Mouse (Mus musculus) forebrain, embryonic 14.5 days (tissue): ENCODE results near the gene Nostrin. TPM values are rescaled to one million over a fixed set of nuclear protein-coding genes. Genes with fewer than 3 reads are reported as not detected.

Source experiments
- ATAC-seq: fragments of 200-750 bp; cut with Nextera tagmentation; 2 replicates; pipeline ENCODE4 v1.8.0; 2017; ENCODE audit warnings: mild to moderate bottlenecking, moderate library complexity
- DNase-seq: peaks from one replicate; pipeline ENCODE4 v3.0.0-alpha.2; 2015; ENCODE audit warnings: low spot score
- H3K27ac ChIP-seq: fragments of 300-500 bp; sonication (generic); 2 replicates; pipeline ENCODE4 v1.5.1; 2014; ENCODE audit warnings: low read depth, mild to moderate bottlenecking, control low read depth, low read length, moderate library complexity
- H3K27me3 ChIP-seq: fragments of 300-500 bp; sonication (generic); replicated peaks from 2 replicates; pipeline ENCODE4 v1.6.1; 2014; ENCODE audit warnings: low read length, control low read depth, mixed read lengths; ENCODE audit not compliant: control insufficient read depth, insufficient read depth
- H3K36me3 ChIP-seq: fragments of 300-500 bp; sonication (generic); 2 replicates; pipeline ENCODE4 v1.6.1; 2014; ENCODE audit warnings: low read length, control low read depth; ENCODE audit not compliant: control insufficient read depth, insufficient read depth
- H3K4me1 ChIP-seq: fragments of 300-500 bp; sonication (generic); 2 replicates; pipeline ENCODE4 v1.6.1; 2014; ENCODE audit warnings: antibody characterized with exemption, low read length, control low read depth; ENCODE audit not compliant: control insufficient read depth, insufficient read depth
- H3K4me2 ChIP-seq: fragments of 300-500 bp; sonication (generic); 2 replicates; pipeline ENCODE4 v1.6.1; 2014; ENCODE audit warnings: mild to moderate bottlenecking, control low read depth, low read length
- H3K4me3 ChIP-seq: fragments of 300-500 bp; sonication (generic); 2 replicates; pipeline ENCODE4 v1.5.1; 2014; ENCODE audit warnings: low read depth, low read length, control low read depth
- H3K9ac ChIP-seq: fragments of 300-500 bp; sonication (generic); 2 replicates; pipeline ENCODE4 v1.6.1; 2014; ENCODE audit warnings: mild to moderate bottlenecking, low read length, control low read depth, moderate library complexity
- H3K9me3 ChIP-seq: fragments of 300-500 bp; sonication (generic); replicated peaks from 2 replicates; pipeline ENCODE4 v1.6.1; 2016; ENCODE audit warnings: low read length, control low read depth, mixed read lengths; ENCODE audit not compliant: control insufficient read depth
- WGBS: fragments of 180-500 bp; shearing (Covaris S2); extraction: QIAGEN DNeasy Blood & Tissue Kit; methylation state at CpG from one replicate; pipeline ENCODE4 v1.1.7; 2014; 5-methylcytosine and 5-hydroxymethylcytosine counted together
- polyA plus RNA-seq: library from polyadenylated mRNA; unstranded; fragments of >200 nt; fragmentation: Nextera tagmentation; extraction: Ambion mirVana; gene quantifications from 2 replicates; pipeline ENCODE4 v1.2.1, GENCODE M21; 2014

The Nostrin gene
- polyA plus RNA-seq, 1 experiment from 2014 or later = 1.2 TPM

GRCm38 (mm10) chr2:69137406-69138084 is 1.9 kb downstream of the Nostrin start:
- H3K27ac ChIP-seq = no peak overlapping the region
- no peaks in the 10 kb centered on the region for H3K27me3 ChIP-seq
- H3K4me3 ChIP-seq = no peak overlapping the region
- H3K36me3 ChIP-seq = no peaks in the 10 kb centered on the region
- no peaks in the 10 kb centered on the region for H3K4me1 ChIP-seq
- no peaks in the 10 kb centered on the region for H3K9me3 ChIP-seq
- 94% methylated on average over 10 of the region's 10 CpGs for WGBS
- H3K4me2 ChIP-seq = no peak overlapping the region
- ATAC-seq = no peak
- no peak for DNase-seq
- H3K9ac ChIP-seq = no peak overlapping the region

DNA sequence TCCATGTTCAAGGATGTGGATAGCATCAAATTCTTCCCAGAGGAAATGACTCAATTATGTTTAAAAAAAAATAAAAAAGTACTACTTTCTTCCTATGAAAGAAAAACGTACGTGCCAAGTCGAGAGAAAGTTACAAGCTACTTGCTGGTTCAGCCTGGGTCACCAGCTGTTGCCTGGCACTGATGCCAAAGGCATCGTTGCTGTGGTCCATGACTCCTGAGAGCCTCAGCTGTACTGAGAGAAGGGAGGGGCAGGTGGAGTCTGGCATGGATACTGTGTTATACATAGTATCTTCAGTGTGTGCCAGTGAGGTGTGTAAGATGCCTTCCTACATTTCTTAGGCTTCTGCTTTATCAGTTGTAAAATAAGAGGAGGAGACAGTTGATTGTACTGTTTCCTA is 3.2 kb downstream of the Nostrin start:
- WGBS = 76% methylated on average over 4 of the region's 4 CpGs
- Histone ChIP-seq H3K4me1 (no peaks in the 10 kb centered on the region), H3K4me3 (no peak overlapping the region), H3K9ac (no peak overlapping the region), H3K27me3 (no peaks in the 10 kb centered on the region), H3K4me2 (no peak overlapping the region), H3K27ac (no peak overlapping the region), H3K9me3 (no peaks in the 10 kb centered on the region), H3K36me3 (no peaks in the 10 kb centered on the region)
- no peak for ATAC-seq
- peak; percentile 19 for DNase-seq

DNA sequence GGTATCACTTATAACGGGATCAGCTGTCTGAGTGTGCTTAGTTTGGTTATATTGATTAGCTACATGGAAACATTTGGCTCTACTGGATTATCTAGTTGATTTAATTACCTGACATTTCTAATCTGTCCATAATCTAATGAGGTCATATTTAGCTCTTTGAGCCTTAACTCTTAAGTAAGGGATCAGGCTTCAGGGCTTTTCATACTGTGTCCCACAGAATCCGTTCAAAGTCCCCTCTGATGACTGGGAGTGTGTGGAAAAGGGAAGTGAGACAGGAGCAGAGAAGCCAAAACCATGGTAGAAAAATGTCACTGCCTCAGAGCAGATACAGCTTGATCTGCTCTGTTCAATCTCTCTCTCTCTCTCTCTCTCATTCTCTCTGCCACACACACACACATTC is 4.6 kb downstream of the Nostrin start:
- 73% methylated on average over 2 of the region's 2 CpGs for WGBS
- Histone ChIP-seq H3K4me1 (no peaks in the 10 kb centered on the region), H3K9me3 (no peaks in the 10 kb centered on the region), H3K4me2 (no peak overlapping the region), H3K4me3 (no peak overlapping the region), H3K36me3 (no peaks in the 10 kb centered on the region), H3K9ac (no peak overlapping the region), H3K27ac (no peak overlapping the region), H3K27me3 (no peaks in the 10 kb centered on the region)
- DNase-seq (no peak), ATAC-seq (no peak)

DNA sequence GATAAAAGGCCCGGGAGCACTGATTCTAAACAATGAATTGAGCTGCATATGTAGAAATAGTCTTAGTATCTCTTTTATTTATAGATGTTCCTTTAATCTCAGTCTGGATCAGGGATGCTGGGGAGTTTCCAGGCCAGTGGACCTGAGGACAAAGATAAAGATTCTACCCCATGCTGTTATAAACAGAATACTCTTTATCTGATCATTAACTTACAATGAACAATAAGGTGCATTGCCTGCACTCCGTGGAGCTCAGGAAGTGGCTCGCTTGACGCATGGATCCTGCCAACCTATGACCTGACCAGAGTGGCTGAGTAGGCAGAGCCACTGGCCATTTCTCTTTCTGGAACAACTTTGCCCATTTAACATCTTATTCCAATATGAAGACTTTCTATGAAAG is 5.2 kb downstream of the Nostrin start:
- Histone ChIP-seq H3K9ac (no peak overlapping the region), H3K9me3 (no peaks in the 10 kb centered on the region), H3K36me3 (no peaks in the 10 kb centered on the region), H3K4me2 (no peak overlapping the region), H3K4me3 (no peak overlapping the region), H3K27me3 (no peaks in the 10 kb centered on the region), H3K27ac (no peak overlapping the region), H3K4me1 (no peaks in the 10 kb centered on the region)
- ATAC-seq (no peak), DNase-seq (no peak)
- 72% methylated on average over 4 of the region's 4 CpGs for WGBS

- Histone ChIP-seq H3K9ac (no peak overlapping the region), H3K36me3 (no peaks in the 10 kb centered on the region), H3K27ac (no peak overlapping the region), H3K4me1 (no peaks in the 10 kb centered on the region), H3K4me2 (no peak overlapping the region), H3K4me3 (no peak overlapping the region), H3K9me3 (no peaks in the 10 kb centered on the region), H3K27me3 (no peaks in the 10 kb centered on the region)
- ATAC-seq (no peak), DNase-seq (no peak)
- 75% methylated on average over 3 of the region's 3 CpGs for WGBS
Measured at GRCm38 (mm10) chr2:69148691-69149090, 13.1 kb downstream of the Nostrin start.

DNA sequence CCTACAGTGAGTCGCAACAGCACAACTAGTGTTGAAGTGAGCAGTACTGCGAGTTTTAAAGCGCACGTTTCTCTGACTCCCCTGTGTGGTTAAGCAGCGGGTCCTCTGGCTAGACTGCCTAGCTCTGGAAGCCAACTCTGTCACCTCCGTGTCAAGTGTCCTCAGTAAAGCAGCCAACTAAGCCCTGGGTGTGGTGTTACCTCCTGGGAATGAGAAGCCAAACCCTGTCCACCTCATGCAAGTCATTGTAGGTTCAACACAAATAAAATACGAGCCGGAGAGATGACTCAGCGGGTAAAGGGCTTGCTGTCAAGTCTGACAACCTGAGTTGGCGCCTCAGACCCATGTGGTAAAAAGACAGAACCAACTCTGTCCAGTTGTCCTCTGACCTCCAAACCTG is 13.6 kb downstream of the Nostrin start:
- ATAC-seq (no peak), DNase-seq (no peak)
- Histone ChIP-seq H3K9me3 (no peaks in the 10 kb centered on the region), H3K27ac (no peak overlapping the region), H3K4me2 (no peak overlapping the region), H3K4me3 (no peak overlapping the region), H3K36me3 (no peaks in the 10 kb centered on the region), H3K9ac (no peak overlapping the region), H3K4me1 (no peaks in the 10 kb centered on the region), H3K27me3 (no peaks in the 10 kb centered on the region)
- WGBS = 93% methylated on average over 10 of the region's 10 CpGs

GRCm38 (mm10) chr2:69150841-69151240 is 15.2 kb downstream of the Nostrin start:
- DNase-seq (no peak), ATAC-seq (no peak)
- Histone ChIP-seq H3K4me1 (no peaks in the 10 kb centered on the region), H3K27ac (no peak overlapping the region), H3K4me2 (no peak overlapping the region), H3K9ac (no peak overlapping the region), H3K36me3 (no peaks in the 10 kb centered on the region), H3K4me3 (no peak overlapping the region), H3K27me3 (no peaks in the 10 kb centered on the region), H3K9me3 (no peaks in the 10 kb centered on the region)
- WGBS = 38% methylated on average over 5 of the region's 5 CpGs

DNA sequence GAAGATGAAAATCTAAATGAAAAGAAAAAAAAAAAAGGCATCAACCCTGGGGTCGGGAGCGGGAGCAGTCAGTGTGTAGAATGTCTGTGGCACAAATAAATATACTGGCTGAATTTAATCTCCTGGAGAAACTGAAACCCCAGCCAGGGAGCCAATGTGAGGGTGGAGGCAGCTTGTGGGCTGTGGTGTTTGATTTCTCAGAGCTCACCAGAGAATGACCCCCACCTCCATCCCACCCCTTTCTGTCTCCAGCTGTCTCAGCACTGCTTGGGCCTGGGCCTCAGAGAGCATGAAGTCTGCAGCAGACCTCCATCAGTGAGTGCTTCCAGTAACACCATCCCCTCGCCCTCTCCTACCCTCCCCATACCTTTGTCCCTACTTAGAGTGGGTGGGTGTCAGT is 20.3 kb downstream of the Nostrin start:
- Histone ChIP-seq H3K4me2 (no peak overlapping the region), H3K36me3 (no peaks in the 10 kb centered on the region), H3K4me1 (no peaks in the 10 kb centered on the region), H3K27me3 (no peaks in the 10 kb centered on the region), H3K9ac (no peak overlapping the region), H3K27ac (no peak overlapping the region), H3K4me3 (no peak overlapping the region), H3K9me3 (no peaks in the 10 kb centered on the region)
- 78% methylated on average over 3 of the region's 3 CpGs for WGBS
- ATAC-seq (no peak), DNase-seq (no peak)

- no peak overlapping the region for H3K27ac ChIP-seq
- no peak overlapping the region for H3K9ac ChIP-seq
- H3K9me3 ChIP-seq = no peaks in the 10 kb centered on the region
- whole genome bisulfite sequencing = 73% methylated on average over 7 of the region's 7 CpGs
- no peak overlapping the region for H3K4me3 ChIP-seq
- H3K36me3 ChIP-seq = no peaks in the 10 kb centered on the region
- no peaks in the 10 kb centered on the region for H3K4me1 ChIP-seq
- ATAC-seq (no peak), DNase-seq (no peak)
- no peaks in the 10 kb centered on the region for H3K27me3 ChIP-seq
- no peak overlapping the region for H3K4me2 ChIP-seq
Measured at GRCm38 (mm10) chr2:69156283-69156682, 20.7 kb downstream of the Nostrin start.
